8 mouse cellular contexts compared by ENCODE assay signal in the genomic region with DNA sequence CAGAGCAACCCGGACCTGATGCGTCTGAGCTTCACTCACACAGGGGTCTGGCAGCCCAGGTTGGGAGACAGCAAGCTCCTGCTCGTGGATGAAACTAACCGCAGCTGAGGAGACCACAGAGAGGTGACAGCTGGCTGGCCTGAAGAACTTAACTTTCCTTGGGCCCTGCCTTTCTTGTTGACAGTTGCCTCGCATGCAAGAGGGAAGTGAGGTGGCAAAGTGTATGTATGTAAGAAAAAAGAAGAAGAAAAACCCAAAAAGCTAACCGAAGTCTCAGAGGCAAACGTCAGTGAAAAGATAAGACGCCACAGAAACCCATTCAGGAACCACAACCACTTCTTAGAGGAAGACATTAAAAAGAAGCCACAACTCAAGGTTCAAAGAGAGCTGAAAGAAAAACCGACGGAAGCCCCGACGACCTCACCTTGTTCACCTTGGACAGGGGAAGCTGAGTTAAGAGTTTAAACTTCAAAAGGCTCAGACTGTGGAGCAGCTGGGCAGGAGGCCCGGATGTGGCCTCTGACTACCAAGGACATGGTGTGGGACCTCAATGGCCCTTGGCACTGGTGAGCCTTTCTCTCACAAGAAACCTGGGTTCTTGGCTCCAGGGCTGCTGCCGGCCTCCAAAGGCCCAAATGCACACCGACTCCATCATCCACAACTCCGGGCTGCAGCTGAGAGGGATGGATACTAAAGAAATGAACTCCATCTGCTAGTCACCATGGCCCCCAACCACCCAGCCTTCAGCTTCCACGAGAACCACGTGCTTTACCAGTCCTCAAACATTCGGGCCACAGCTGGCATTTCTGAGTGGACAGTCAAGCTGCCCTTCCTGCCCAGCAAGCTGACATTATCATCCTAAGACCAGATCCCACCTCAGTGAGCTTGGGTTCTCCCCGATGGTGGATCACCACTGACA. TPM values are rescaled to one million over a fixed set of nuclear protein-coding genes. Genes with fewer than 3 reads are reported as not detected.
DNase-seq lines count a peak whose midpoint lies in the region; ATAC-seq lines count a peak whose summit lies in the region.

No protein-coding gene starts in this region.

- ATAC-seq in forebrain, embryonic 12.5 days (ENCODE audit: low FRiP score), result no peak
- no peak for ATAC-seq in neural tube, embryonic 12.5 days (ENCODE audit: low FRiP score, low read depth)

- no peaks in the 10 kb centered on the region for H3K27me3 ChIP-seq in forebrain, embryonic 12.5 days
- no peaks in the 10 kb centered on the region for H3K27me3 ChIP-seq in neural tube, embryonic 12.5 days (replicated peaks)

- 0 out of 2 replicates have a peak, but pooled peaks cover 9% of the 10 kb centered on the region for H3K36me3 ChIP-seq in forebrain, embryonic 12.5 days (replicated peaks)
- H3K36me3 ChIP-seq in neural tube, embryonic 12.5 days, result no peaks in the 10 kb centered on the region

- H3K4me2 ChIP-seq in forebrain, embryonic 12.5 days, result peak overlapping the region; percentile 99
- peak overlapping the region; percentile 99 for H3K4me2 ChIP-seq in neural tube, embryonic 12.5 days (replicated peaks)

- DNase-seq in adrenal gland, adult 2 months, result peak; percentile 77
- no peak for DNase-seq in adrenal gland, adult 18-20 months (ENCODE audit: low spot score in 2 of 2)
- peak; percentile 91 for DNase-seq in 416B (ENCODE audit: low read depth)
- DNase-seq in kidney, postnatal 10 days, result peak; percentile 41
- DNase-seq in gastrocnemius, postnatal 4 days (ENCODE audit: low spot score in 2 of 2), result no peak
- DNase-seq in layer of hippocampus, adult 11-12 months (ENCODE audit: low spot score), result no peak

- H3K4me3 ChIP-seq in forebrain, embryonic 12.5 days (replicated peaks), result peak overlapping the region; percentile 88
- peak overlapping the region; percentile 88 for H3K4me3 ChIP-seq in neural tube, embryonic 12.5 days

- 66% methylated on average over 20 of the region's 20 CpGs for WGBS in forebrain, embryonic 12.5 days
- WGBS in neural tube, embryonic 12.5 days, result 71% methylated on average over 20 of the region's 20 CpGs

- H3K27ac ChIP-seq in forebrain, embryonic 12.5 days, result no peak overlapping the region
- no peak overlapping the region for H3K27ac ChIP-seq in neural tube, embryonic 12.5 days

- H3K9ac ChIP-seq in forebrain, embryonic 12.5 days, result peak overlapping the region; percentile 92
- H3K9ac ChIP-seq in neural tube, embryonic 12.5 days, result peak overlapping the region; percentile 88

- H3K4me1 ChIP-seq in forebrain, embryonic 12.5 days, result peaks cover 63% of the 10 kb centered on the region
- H3K4me1 ChIP-seq in neural tube, embryonic 12.5 days, result peaks cover 56% of the 10 kb centered on the region

- H3K9me3 ChIP-seq in forebrain, embryonic 12.5 days, result no peaks in the 10 kb centered on the region
- no peaks in the 10 kb centered on the region for H3K9me3 ChIP-seq in neural tube, embryonic 12.5 days

RNA-seq across cellular contexts. Expression of gene Zcchc14, which starts 2.1 kb away (rescaled TPM):
- total RNA-seq in adrenal gland, adult 2 months (2021), result 10 to 100 TPM; 32.9 to 44.8 TPM
- polyA plus RNA-seq in adrenal gland, adult 2 months (2012; rRNA removed), result 41.2 and 44.0 TPM in 2 replicates
- total RNA-seq in adrenal gland, adult 18-20 months (2021), result 10 to 100 TPM; 31.8 to 34.6 TPM
- polyA plus RNA-seq in forebrain, embryonic 12.5 days (2016; fragmentation: Nextera tagmentation; extraction: Ambion mirVana), result 28.3 and 30.5 TPM in 2 replicates
- polyA plus RNA-seq in neural tube, embryonic 12.5 days (2016; fragmentation: Nextera tagmentation; extraction: Ambion mirVana), result 23.1 and 23.9 TPM in 2 replicates
- total RNA-seq in gastrocnemius, postnatal 4 days (2021), result 10 to 100 TPM; 43.9 to 44.6 TPM

Comparison
In these comparisons a context has a peak if more than half of its experiments do, and no peak if none do; other contexts are left out.
1. DNase-seq: peak in adrenal gland, adult 2 months (single experiment), 416B (single experiment) and kidney, postnatal 10 days (single experiment); none in adrenal gland, adult 18-20 months (0 of 2), gastrocnemius, postnatal 4 days (0 of 2) and layer of hippocampus, adult 11-12 months (single experiment).